Mouse (Mus musculus) myocyte (in vitro differentiated cells): ENCODE data around the gene Rpl41. TPM values are rescaled to one million over a fixed set of nuclear protein-coding genes. Genes with fewer than 3 reads are reported as not detected.

Experiments
- H3K27me3 ChIP-seq: one replicate; pipeline ENCODE4 v1.6.1; 2011; ENCODE audit not compliant: control insufficient read depth, insufficient read depth, insufficient read length
- H3K36me3 ChIP-seq: one replicate; pipeline ENCODE4 v1.6.1; 2011; ENCODE audit not compliant: control insufficient read depth, insufficient read depth
- H3K4me2 ChIP-seq: one replicate; pipeline ENCODE4 v1.6.1; 2011; ENCODE audit warnings: low read depth, control low read depth
- H3K4me3 ChIP-seq: one replicate; pipeline ENCODE4 v1.5.1; 2011; ENCODE audit warnings: mild to moderate bottlenecking, control low read depth, moderate library complexity
- H3K79me2 ChIP-seq: one replicate; pipeline ENCODE4 v1.6.1; 2011; ENCODE audit not compliant: control insufficient read depth, insufficient read depth
- H3ac ChIP-seq: one replicate; pipeline ENCODE4 v1.6.1; 2011; ENCODE audit not compliant: control insufficient read depth, insufficient read length
- CEBPB ChIP-seq: IDR thresholded peaks from 2 replicates; pipeline ENCODE4 v1.6.1; 2011; ENCODE audit warnings: mild to moderate bottlenecking, moderate library complexity; ENCODE audit not compliant: poor library complexity, insufficient read depth, severe bottlenecking
- E2F4 ChIP-seq: IDR thresholded peaks from one replicate; pipeline ENCODE4 v1.6.1; 2011; ENCODE audit warnings: mild to moderate bottlenecking, control low read depth, moderate library complexity; ENCODE audit not compliant: insufficient read depth
- MAX ChIP-seq: IDR thresholded peaks from one replicate; pipeline ENCODE4 v1.6.1; 2011; ENCODE audit warnings: low read depth, mild to moderate bottlenecking, control low read depth
- MYOD1 ChIP-seq, 3 experiments: IDR thresholded peaks; one replicate each; pipeline ENCODE4 v1.6.1; 2011; ENCODE audit warnings: control low read depth in 2 of 3, low read depth in 2 of 3, mild to moderate bottlenecking in 2 of 3, moderate library complexity in 1 of 3; ENCODE audit not compliant: insufficient read length in 2 of 3, control insufficient read depth in 1 of 3
- MYOG ChIP-seq, 3 experiments: IDR thresholded peaks; one replicate each; pipeline ENCODE4 v1.6.1; 2011; ENCODE audit warnings: control low read depth in 2 of 3, low read depth in 2 of 3, mild to moderate bottlenecking in 2 of 3; ENCODE audit not compliant: insufficient read length in 2 of 3, control insufficient read depth in 1 of 3, insufficient read depth in 1 of 3
- POLR2A ChIP-seq: IDR thresholded peaks from one replicate; pipeline ENCODE4 v1.6.1; 2011; ENCODE audit warnings: low read depth, mild to moderate bottlenecking, control low read depth, moderate library complexity; ENCODE audit not compliant: insufficient read length
- POLR2AphosphoS2 ChIP-seq: IDR thresholded peaks from one replicate; pipeline ENCODE4 v1.6.1; 2011; ENCODE audit warnings: low read depth, control low read depth; ENCODE audit not compliant: insufficient read length
- REST ChIP-seq: IDR thresholded peaks from one replicate; pipeline ENCODE4 v1.6.1; 2011; ENCODE audit warnings: mild to moderate bottlenecking, control low read depth, moderate library complexity; ENCODE audit not compliant: insufficient read depth, insufficient read length
- SRF ChIP-seq: IDR thresholded peaks from one replicate; pipeline ENCODE4 v1.6.1; 2011; ENCODE audit warnings: low read depth; ENCODE audit not compliant: control insufficient read depth, insufficient read length
- TCF12 ChIP-seq: IDR thresholded peaks from one replicate; pipeline ENCODE4 v1.6.1; 2011; ENCODE audit warnings: mild to moderate bottlenecking, control low read depth; ENCODE audit not compliant: poor library complexity, insufficient read depth, severe bottlenecking
- TCF3 ChIP-seq: IDR thresholded peaks from one replicate; pipeline ENCODE4 v1.6.1; 2011; ENCODE audit warnings: low read depth, control low read depth; ENCODE audit not compliant: insufficient read length
- USF1 ChIP-seq: IDR thresholded peaks from one replicate; pipeline ENCODE4 v1.6.1; 2011; ENCODE audit warnings: low read depth, mild to moderate bottlenecking, control low read depth, moderate library complexity
- polyA plus RNA-seq: library from polyadenylated mRNA; unstranded; fragments of >200 nt; fragmentation: generic; extraction: Trizol; gene quantifications from one replicate; pipeline ENCODE4 v1.2.1, GENCODE M21; 2012; ENCODE audit warnings: missing spikeins

Gene Rpl41
- polyA plus RNA-seq, 1 experiment = 12,553 TPM

GRCm38 (mm10) chr10:128518833-128519232 is 30.3 kb downstream of the Rpl41 start:
- Histone ChIP-seq H3K4me2 (no peak overlapping the region), H3K79me2 (peaks cover 9% of the 10 kb centered on the region), H3K27me3 (no peaks in the 10 kb centered on the region), H3K36me3 (peaks cover 77% of the 10 kb centered on the region), H3K4me3 (no peak overlapping the region), H3ac (no peak overlapping the region)
- no peak for TF ChIP-seq E2F4
- TF ChIP-seq POLR2AphosphoS2 = no peak
- TF ChIP-seq REST = no peak
- TF ChIP-seq CEBPB = no peak
- TF ChIP-seq TCF12 = no peak
- no peak for TF ChIP-seq POLR2A
- no peak for TF ChIP-seq MAX
- no peak for TF ChIP-seq TCF3
- no peak for TF ChIP-seq SRF

- Histone ChIP-seq H3ac (no peak overlapping the region), H3K4me3 (no peak overlapping the region), H3K36me3 (peaks cover 81% of the 10 kb centered on the region), H3K79me2 (peaks cover 1% of the 10 kb centered on the region), H3K27me3 (no peaks in the 10 kb centered on the region), H3K4me2 (no peak overlapping the region)
- TF ChIP-seq MYOD1 (IDR thresholded peaks at IDR 0.05; ENCODE audit: control insufficient read depth in 1 of 3, insufficient read length in 2 of 3, low read depth in 2 of 3) = no peak
- TF ChIP-seq POLR2A = no peak
- TF ChIP-seq SRF = no peak
- no peak for TF ChIP-seq TCF12
- TF ChIP-seq MYOG (IDR thresholded peaks at IDR 0.05; ENCODE audit: control insufficient read depth in 1 of 3, insufficient read depth in 1 of 3, insufficient read length in 2 of 3, low read depth in 2 of 3) = no peak
- no peak for TF ChIP-seq CEBPB
- no peak for TF ChIP-seq TCF3
- no peak for TF ChIP-seq USF1
- no peak for TF ChIP-seq REST
Observed at GRCm38 (mm10) chr10:128516677-128517076, 32.4 kb downstream of the Rpl41 start.

GRCm38 (mm10) chr10:128516029-128516428 is 33.1 kb downstream of the Rpl41 start:
- H3K4me2 ChIP-seq = no peak overlapping the region
- H3K36me3 ChIP-seq = peaks cover 75% of the 10 kb centered on the region
- no peak overlapping the region for H3ac ChIP-seq
- H3K79me2 ChIP-seq = no peaks in the 10 kb centered on the region
- no peaks in the 10 kb centered on the region for H3K27me3 ChIP-seq
- TF ChIP-seq SRF (no peak), CEBPB (no peak), POLR2AphosphoS2 (peak; percentile 43)
- H3K4me3 ChIP-seq = no peak overlapping the region

GRCm38 (mm10) chr10:128515044-128515443 is 34.1 kb downstream of the Rpl41 start:
- peaks cover 73% of the 10 kb centered on the region for H3K36me3 ChIP-seq
- no peak overlapping the region for H3K4me2 ChIP-seq
- no peak for TF ChIP-seq MYOG (IDR thresholded peaks at IDR 0.05; ENCODE audit: control insufficient read depth in 1 of 3, insufficient read depth in 1 of 3, insufficient read length in 2 of 3, low read depth in 2 of 3)
- TF ChIP-seq CEBPB = no peak
- TF ChIP-seq POLR2A = no peak
- no peak for TF ChIP-seq MYOD1 (IDR thresholded peaks at IDR 0.05; ENCODE audit: control insufficient read depth in 1 of 3, insufficient read length in 2 of 3, low read depth in 2 of 3)
- no peak for TF ChIP-seq TCF3
- TF ChIP-seq POLR2AphosphoS2 = no peak
- no peak for TF ChIP-seq SRF
- no peak for TF ChIP-seq TCF12
- TF ChIP-seq E2F4 = no peak
- no peak for TF ChIP-seq MAX
- no peak for TF ChIP-seq USF1
- no peak for TF ChIP-seq REST
- no peak overlapping the region for H3K4me3 ChIP-seq
- no peaks in the 10 kb centered on the region for H3K27me3 ChIP-seq
- H3K79me2 ChIP-seq = no peaks in the 10 kb centered on the region
- no peak overlapping the region for H3ac ChIP-seq

- H3K36me3 ChIP-seq = peaks cover 52% of the 10 kb centered on the region
- no peak overlapping the region for H3K4me2 ChIP-seq
- TF ChIP-seq TCF3 (no peak), CEBPB (no peak), POLR2AphosphoS2 (peak; percentile 28)
- H3K27me3 ChIP-seq = no peaks in the 10 kb centered on the region
- H3K4me3 ChIP-seq = no peak overlapping the region
- no peaks in the 10 kb centered on the region for H3K79me2 ChIP-seq
- H3ac ChIP-seq = no peak overlapping the region
Observed at GRCm38 (mm10) chr10:128511761-128512160, 37.3 kb downstream of the Rpl41 start.

GRCm38 (mm10) chr10:128511189-128511588 is 37.9 kb downstream of the Rpl41 start:
- H3K4me3 ChIP-seq = no peak overlapping the region
- H3K4me2 ChIP-seq = no peak overlapping the region
- no peak overlapping the region for H3ac ChIP-seq
- H3K79me2 ChIP-seq = no peaks in the 10 kb centered on the region
- H3K27me3 ChIP-seq = no peaks in the 10 kb centered on the region
- no peak for TF ChIP-seq REST
- no peak for TF ChIP-seq MYOG (IDR thresholded peaks at IDR 0.05; ENCODE audit: control insufficient read depth in 1 of 3, insufficient read depth in 1 of 3, insufficient read length in 2 of 3, low read depth in 2 of 3)
- TF ChIP-seq TCF3 = no peak
- TF ChIP-seq USF1 = no peak
- TF ChIP-seq CEBPB = no peak
- TF ChIP-seq SRF = no peak
- no peak for TF ChIP-seq MYOD1 (IDR thresholded peaks at IDR 0.05; ENCODE audit: control insufficient read depth in 1 of 3, insufficient read length in 2 of 3, low read depth in 2 of 3)
- no peak for TF ChIP-seq MAX
- TF ChIP-seq POLR2AphosphoS2 = no peak
- no peak for TF ChIP-seq POLR2A
- no peak for TF ChIP-seq TCF12
- TF ChIP-seq E2F4 = no peak
- peaks cover 48% of the 10 kb centered on the region for H3K36me3 ChIP-seq
